Mouse (Mus musculus) layer of hippocampus, adult 9-11 months (tissue): Measurements from ENCODE around the gene Pdx1.

Experiments
- DNase-seq: peaks from one replicate; pipeline ENCODE4 v3.0.0; 2022

The Pdx1 gene

DNA sequence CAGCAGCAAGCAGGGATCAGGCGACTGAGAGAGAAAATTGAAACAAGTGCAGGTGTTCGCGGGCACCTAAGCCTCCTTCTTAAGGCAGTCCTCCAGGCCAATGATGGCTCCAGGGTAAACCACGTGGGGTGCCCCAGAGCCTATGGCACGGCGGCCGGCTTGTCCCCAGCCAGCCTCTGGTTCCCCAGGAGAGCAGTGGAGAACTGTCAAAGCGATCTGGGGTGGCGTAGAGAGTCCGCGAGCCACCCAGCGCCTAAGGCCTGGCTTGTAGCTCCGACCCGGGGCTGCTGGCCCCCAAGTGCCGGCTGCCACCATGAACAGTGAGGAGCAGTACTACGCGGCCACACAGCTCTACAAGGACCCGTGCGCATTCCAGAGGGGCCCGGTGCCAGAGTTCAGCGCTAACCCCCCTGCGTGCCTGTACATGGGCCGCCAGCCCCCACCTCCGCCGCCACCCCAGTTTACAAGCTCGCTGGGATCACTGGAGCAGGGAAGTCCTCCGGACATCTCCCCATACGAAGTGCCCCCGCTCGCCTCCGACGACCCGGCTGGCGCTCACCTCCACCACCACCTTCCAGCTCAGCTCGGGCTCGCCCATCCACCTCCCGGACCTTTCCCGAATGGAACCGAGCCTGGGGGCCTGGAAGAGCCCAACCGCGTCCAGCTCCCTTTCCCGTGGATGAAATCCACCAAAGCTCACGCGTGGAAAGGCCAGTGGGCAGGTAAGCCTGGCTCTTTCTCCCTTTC lies at the start of gene Pdx1:
TSS of gene Pdx1 (plus strand) at position 34 of the 747 bp plus-strand sequence.
- no peak for DNase-seq

DNA sequence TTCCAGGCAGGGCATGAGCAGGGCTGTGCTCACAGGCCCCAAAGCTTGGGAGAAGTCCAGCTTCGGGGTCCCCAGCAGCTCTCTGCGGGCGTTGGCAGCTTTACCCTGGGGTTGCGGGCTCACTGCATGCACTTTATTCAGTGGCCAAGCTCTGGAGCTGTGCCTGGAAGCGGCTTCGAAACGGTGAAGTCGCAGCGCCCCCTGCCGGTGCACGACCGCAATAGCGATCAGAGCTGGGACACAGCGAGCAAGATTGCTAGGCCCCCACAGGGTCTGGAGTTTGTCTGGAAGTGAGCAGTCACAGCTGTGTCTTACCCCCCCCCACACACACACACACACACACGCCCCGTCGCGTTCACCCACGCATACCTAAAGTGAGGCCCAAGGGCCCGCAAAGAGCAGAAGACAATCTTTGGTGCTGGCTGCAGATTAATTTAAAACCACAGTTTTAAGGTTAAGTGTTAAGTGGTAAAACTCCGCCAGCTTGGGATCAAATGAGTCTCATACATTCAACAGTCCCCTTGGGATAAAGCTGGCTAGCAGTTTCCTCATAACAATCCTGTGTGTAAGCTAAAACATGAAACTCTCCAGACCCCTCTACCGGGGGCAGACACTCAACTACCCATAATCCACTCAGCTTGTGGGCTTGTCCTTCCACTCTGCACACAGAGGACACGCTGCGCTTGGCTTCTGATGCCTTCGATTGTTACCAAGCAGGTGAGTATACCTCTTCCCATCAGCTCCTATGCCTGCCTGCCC lies 42.2 kb upstream of the Pdx1 start:
- peak; percentile 45 for DNase-seq

DNA sequence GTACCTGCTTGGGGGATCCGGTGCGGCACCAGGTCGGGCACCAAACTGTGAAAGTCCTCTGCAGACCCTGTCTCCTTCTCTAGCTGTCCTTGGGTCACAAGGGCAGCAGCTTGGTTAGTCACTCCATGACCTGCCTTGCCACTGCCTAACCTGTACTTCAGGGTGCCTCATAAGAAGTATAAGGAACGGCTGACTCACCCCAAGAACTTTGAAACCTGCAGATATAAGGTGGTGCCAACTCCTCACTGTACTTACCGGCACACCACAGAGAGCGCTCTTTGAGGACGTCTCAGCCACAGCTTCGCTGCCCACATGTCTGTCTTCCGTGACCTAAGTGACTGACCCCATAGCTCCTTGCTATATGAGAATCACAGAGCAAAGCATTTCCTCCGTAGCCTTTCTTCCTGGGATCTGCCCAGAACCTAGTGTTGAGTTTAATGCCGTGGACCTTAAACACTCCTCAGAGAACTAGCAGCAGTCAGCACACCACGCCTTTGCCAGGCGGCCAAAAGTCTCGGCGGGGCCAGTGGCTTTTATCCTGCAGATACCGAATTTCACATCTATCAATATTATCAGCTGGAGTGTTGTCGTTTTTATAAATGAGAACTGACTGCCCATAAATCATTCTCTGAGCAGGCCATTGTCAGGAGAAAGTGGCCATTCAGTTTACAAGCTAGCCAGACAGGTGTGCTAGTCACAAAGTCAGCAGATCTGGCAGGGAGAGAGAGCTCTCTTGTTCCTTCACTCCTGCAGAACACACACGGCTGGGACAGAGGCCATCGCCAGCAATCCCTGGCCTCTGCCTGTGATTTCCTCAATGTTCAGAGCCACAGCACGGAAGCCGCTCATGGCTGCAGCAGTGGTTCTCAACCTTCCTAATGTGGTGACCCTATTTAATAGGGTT lies 34.1 kb upstream of the Pdx1 start:
- no peak for DNase-seq

DNA sequence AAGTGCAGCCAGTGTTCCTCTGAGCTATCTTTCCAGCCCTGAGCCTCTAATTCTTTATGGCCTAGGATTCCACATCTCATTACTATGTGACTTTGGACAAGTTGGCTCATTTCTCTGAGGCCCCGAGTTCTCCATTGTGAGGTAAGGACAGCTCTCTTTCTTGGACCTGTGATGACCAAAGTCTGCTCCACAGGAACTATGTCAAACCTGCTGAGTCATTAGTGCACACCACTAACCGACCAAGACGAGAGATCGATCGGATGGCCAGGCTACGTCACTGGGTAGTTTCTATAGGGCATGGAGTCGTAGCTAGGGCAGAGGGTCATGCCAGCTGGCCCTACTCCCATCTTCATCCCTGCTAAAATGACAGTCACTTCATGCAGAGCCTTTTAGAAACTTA lies 25.9 kb upstream of the Pdx1 start:
- DNase-seq: no peak

DNA sequence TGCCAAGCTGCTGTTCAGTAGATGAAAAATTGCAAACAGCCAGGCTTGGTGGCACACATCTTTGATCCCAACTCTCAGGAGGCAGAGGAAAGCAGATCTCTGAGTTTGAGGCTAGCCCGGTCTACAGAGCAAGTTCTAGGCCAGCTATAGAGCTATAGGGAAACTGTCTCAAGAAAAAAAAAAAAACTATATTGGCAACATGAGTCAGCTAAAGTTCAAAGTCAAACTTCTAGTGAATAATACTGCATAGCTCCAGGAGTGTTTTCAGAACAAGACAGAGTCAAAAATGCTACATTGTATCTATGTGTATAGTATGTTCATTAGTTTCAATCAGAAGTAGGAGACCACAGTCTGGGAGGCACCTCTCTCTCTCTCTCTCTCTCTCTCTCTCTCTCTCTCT lies 9.6 kb upstream of the Pdx1 start:
- DNase-seq: no peak

DNA sequence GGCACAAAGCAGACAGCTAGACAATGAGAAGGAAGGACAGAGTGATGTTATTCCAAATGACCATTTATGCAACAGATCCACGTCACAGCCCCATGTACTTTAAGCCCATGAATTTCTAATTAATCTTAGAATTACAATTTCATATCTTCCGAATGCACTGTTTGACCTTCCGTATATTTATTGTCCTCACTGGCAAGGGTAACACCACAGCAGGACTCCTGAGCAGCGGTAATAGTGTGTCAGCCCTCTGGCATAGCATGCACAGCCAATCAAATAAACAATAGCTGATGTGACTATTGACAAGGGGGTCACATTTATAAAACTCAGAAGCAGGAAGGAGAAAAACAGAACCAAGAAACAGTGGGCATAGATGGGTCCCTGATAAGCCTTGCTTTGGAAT lies 9.0 kb upstream of the Pdx1 start:
- DNase-seq: no peak

DNA sequence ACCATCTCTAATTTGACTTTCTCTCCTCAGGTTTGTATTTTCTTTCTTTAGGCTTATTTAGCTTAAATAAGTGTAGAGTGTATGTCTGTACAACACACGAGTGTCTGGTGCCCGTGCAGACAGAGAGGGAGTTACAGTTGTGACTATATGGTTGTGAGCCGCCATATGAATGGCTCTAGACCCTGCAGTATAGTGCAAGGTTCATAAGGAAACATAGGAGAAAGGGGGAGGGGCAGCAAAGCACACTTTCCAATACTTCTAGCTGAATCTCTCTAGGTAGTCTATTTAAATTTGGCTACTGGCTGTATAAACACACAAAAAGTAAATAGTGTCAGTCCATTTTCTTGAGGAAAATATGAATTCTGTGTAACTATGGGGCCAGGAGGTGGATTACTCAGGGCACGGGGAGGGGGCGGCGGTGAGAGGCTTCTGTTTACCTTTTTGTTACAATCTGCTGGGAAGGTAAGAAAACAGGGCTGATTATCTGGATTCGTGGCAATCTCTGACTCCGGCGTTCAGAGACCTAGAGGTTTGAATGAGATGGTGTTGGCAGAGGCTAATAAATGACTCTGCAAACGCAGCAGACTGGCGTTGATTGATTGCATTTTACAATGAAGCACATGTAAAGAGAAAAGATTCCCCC lies 7.7 kb upstream of the Pdx1 start:
- no peak for DNase-seq

DNA sequence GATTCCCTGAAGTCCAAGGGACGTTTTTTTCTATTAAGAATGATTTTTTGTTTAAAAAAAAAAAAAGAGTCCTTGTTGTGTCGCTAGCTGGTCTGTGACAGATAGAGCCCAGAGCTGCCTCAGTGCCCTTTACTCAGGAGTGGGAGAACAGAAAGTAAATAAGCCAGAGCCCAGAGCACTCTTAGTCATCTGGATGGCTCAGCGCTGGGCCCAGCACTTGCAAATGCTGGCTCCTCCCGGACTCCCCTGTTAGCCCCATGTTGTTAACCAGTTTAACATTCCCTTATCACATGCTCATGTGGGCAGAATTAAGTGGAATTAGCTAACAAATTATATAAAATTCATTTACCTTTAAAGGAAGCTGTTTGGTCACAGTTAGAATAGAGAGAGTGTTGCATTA lies 5.8 kb upstream of the Pdx1 start:
- DNase-seq: no peak

DNA sequence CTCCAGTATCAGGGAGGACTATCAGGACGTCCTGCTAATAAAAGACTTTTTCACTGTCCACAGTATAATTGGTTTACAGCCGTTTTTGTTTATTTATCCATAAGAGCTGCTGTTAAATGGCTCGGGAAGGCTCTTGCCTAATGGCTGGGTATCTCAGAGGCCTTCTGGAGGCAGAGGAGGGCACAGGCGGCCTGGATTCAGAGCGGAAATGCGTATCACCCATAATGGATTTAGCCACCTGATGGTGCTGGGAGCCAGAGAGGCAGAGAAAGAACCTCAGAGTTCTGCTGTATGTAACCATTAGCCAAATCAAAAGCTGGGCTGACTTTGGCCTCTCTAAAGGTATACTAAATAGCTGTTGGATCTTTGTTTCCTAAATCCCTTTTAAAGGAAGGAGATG lies 2.3 kb upstream of the Pdx1 start:
- DNase-seq: no peak

DNA sequence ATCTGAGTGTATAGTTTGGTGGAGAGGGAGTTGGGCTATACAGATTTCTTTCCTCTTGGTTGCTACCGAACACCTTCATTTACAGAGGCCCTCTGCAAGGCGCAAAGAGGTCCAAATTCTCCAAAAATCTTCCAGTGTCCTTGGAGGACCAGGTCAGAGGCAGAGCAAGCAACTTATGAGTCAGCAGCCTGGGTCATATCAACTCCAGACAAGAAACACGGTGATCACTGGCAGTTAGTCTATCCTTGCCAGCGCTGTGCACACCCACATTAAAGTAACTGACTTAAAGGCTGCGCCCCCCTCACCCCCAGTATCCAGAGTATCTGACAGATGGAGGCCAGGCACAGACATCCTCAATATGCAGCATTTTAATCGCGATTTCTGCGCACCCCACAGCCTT lies 1.0 kb upstream of the Pdx1 start:
- no peak for DNase-seq

DNA sequence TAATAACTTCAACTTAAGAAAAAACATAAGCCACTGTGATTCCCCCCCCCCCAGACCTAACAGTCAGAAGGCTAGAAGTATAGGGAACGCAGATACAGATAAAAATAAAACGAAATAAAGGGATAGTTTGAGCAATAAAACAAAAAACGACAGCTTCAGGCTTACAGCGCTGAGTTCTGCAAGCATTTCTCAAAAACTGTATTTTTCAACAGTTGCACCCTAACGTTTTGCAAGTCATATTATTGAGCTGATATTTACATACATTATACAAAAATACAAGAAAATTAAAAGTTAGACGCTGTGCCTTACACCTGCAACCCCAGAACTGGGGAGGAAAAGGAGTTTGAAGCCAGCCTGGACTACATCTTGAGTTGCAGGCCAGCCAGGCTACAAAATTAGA lies 388 bp upstream of the Pdx1 start:
- DNase-seq: no peak

DNA sequence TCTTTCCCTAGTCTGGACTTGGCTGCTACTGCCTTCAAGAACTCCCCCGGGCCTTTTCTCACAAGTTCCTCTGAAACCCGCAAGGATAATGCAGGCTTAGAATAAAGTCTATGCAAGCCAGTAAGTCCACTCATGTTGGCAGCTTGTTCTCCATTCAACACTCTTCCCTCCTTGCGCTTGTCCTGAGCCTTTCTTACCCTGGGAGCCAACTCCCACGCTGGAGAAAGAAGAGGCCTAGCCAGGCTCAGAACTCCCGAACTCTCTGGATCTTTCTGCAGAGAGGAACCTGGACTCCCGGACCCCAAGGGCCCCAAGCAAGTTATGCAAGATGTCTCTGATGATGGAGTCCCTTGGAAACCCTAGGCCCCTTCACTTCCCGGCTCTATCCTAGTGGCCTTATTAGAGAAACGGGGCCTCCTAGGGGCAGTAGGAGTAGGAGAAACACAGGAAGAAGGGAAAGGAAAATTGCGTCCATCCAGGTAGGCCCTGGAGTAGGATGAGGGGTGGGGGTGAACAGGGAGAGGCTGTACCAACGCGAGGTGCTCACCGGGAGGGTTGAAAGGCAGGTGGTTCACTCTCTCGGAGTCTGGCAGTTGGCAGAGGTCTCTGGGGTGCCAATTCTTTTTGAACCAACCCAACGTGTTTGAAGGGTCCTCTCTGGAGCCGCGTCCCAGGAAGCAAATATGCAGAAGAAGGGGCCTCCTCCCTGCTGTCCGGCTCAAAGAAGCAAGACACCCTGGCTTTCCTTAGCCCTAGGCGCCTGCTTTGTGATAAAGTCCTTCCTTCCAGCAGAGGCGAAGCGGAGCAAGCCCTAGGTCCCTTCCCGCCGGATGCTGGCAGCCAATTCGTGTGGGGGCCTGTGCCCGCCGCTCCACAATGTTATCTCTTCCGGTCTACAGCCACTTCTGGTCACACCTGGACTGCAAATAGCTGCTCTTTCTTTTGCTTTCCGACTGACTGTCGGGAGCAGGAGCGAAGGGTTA lies 1.2 kb downstream of the Pdx1 start:
- DNase-seq: no peak

DNA sequence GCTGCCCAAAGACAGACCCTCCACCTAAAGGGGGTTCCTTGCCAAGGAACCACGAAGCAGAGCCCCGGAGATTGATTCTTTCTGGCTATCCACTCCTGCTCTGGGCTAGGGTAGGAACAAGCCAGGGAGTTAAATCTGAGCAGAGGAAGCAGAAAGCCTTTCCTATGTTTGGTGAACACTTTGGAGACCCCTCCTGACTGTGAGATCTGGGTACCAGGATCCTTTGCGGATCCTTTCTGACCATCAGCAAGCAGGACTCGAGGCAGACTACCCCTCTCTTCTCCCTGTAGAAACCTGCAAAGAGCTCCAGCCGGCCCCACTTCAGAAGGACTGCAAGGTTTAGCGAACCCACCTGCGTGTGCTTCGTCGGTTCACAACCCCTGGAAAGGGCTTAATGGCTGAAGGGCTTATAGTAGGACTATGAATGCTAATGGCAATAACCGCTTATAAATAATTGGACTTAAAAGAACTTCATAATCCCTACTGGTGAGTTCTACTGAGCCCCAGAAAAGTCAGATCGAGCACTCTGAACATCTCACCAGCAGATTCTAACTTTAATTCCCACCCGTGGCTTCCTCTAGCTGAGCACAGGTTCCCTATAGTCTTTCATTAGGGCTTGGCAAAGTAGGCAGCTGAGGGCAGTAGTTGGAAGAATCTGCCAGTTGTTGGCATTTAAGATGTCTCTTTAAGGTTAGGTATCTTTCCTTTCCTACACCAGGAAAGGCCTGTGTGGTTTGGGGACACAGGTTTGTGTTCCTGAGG lies 2.5 kb downstream of the Pdx1 start:
- no peak for DNase-seq

DNA sequence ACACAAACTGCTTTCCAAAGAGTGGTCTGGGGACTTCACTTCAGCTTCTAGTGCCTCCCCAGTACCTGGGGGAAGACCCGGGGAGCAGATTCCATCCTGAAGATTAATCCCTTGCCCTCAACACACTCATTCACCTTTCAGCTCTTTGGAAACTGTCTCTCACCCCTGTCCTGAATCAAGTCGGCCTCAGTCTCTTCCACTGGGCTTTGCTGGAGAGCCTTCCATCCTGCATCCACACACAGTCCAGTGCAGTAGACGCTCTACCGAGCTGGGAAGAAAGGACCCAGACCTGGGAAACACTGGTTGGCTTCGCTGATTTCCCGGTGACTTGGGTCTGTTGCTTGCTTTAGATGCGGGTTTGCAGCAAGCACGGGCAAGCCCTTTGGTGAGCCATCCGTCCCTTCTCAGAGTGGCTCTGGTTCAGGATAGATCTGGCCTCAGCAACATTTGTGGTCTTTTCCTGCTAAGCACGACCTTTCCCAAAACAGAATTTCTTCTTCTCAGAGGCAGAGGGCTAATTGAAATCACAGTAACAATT lies 3.1 kb downstream of the Pdx1 start:
- no peak for DNase-seq

DNA sequence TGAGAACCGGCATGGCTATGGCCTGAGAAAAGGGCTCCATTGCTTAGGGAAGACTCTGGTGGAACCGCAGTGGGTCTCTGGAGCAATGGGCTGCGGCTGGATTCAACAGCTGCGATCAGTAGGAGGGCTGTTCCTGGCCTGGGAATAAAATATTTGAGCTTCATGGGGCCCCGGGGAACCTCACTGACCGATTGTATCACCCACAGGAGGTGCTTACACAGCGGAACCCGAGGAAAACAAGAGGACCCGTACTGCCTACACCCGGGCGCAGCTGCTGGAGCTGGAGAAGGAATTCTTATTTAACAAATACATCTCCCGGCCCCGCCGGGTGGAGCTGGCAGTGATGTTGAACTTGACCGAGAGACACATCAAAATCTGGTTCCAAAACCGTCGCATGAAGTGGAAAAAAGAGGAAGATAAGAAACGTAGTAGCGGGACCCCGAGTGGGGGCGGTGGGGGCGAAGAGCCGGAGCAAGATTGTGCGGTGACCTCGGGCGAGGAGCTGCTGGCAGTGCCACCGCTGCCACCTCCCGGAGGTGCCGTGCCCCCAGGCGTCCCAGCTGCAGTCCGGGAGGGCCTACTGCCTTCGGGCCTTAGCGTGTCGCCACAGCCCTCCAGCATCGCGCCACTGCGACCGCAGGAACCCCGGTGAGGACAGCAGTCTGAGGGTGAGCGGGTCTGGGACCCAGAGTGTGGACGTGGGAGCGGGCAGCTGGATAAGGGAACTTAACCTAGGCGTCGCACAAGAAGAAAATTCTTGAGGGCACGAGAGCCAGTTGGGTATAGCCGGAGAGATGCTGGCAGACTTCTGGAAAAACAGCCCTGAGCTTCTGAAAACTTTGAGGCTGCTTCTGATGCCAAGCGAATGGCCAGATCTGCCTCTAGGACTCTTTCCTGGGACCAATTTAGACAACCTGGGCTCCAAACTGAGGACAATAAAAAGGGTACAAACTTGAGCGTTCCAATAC lies 4.7 kb downstream of the Pdx1 start:
- no peak for DNase-seq

DNA sequence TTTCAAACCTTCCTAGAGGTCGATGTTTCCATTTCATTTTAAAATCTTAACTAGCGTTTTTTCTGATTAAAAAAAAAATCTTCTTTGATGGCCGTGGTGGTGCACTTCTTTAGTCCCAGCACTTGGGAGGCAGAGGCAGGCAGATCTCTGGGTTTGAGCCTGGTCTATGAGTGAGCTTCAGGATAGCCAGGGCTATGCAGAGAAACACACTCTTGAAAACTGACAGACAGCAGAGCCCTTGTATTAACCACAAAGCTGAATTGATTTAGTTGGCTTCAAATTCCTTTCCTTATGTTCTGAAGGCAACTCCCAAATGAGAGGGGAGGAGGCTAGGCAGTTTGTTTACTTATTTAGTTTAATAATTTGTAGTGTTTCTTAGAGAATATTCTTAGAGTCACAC lies 6.0 kb downstream of the Pdx1 start:
- no peak for DNase-seq

DNA sequence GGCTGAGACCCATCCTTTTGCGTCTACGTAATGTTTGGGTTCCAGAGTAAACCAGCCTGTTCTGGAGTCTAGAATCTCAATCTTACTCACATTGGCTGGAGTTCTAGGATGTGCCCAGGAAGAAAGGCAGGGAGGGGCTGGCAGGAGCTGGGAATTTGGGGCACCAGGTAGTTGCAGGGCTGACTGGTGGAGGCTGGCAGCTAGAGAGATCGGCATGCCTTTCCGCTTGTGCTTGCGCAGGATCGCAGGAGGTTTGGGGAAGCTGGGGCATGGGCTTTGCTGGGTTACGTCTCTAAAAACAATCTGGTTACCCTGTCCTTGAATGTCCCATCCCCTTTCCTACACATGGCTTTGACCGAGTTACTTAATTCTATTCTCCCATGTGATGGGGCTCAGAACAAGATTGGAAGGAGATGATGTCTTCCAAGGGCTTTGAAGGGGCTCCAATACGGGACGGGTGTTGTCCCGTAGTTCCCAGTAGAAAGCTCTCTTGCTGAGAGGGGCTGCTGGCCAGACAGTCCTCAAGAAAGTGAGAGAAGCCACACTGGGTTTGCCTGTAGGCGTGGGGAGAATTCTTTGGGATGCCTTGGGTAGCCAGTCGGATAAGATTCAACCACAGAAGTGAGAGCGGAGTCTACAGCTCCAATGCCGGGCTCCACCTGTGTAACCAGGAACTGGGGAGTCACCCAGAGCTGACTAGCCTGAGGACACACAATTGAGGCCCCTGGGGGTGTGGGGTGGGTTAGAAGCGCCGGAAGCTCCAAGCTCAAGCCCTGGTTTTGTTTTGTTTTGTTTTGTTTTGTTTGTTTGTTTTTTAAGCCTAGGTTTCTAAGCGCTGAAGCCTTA lies 7.2 kb downstream of the Pdx1 start:
- DNase-seq: no peak

DNA sequence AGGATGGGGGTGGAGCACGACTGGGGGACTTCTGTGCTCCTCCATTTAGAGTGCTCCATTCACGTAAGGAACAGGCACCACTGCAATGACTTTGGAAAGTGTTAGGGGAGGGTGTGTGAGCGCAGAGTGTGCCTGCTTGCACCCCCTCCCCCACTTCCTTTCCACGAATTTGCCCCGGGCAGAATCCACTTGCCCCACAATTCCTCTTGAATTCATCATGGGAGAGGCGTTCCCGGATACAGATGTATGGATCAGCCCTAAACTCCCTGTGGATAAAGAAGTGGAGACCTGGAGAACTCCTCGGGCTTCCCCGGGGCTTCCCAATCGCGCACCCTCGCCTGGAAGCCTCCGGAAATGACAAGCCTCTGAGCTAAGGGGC lies 7.8 kb downstream of the Pdx1 start:
- no peak for DNase-seq

DNA sequence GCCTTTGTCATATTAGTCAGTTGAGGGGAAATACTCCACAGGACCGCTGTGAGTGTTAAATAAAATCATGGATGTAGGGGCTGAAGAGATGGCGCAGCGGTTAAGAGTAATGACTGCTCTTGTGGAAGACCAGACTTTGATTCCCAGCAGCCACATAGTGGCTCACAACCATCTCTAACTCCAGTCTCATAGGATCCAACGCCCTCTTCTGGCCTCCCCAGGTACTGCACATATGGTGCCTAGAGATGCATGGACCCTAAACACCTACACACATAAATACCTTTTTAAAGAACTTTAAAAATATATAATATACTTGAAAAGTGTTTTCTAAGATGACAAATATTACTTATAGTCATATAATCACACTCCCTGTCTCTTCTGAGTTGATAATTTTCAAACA lies 14.6 kb downstream of the Pdx1 start:
- DNase-seq: no peak
